Mouse (Mus musculus): ENCODE results near the gene Col6a1.
A peak's percentile ranks its signal among the peaks of the same experiment; 100 is the strongest.

Gene Col6a1

DNA sequence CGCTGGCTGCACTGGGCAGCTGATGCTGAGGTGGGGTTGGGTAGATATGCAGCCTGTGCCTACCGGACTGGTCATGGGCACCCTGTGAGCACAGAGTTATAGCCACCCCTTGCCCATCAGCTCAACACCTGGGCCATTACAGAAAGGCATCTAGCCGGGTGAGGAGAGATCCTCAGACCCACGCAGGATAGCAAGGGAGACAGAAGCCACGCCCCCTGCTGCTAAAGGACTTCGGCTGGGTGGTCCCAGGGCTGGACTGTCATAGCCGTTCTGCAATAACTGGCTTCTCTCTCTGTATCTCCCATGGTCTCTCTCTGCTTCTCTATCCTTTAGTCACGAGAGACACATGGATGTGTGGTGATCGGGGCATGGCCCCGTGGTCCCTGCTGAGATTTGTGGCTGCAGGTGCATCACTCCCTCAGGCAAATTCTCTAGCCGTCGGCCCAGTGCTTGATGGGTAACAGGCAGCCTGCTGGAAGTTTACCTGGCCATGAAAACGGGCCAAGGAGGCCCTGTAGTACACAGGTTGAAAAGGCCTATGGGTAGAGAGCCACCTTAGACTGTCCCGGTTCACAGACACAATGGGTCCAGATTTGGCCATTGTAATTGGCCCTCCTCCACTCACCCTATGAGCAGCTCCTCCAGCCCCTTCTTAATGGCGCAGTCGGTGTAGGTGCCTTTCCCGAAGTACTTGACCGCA is 3.1 kb downstream of the Col6a1 start:
- DNase-seq = no peak

DNA sequence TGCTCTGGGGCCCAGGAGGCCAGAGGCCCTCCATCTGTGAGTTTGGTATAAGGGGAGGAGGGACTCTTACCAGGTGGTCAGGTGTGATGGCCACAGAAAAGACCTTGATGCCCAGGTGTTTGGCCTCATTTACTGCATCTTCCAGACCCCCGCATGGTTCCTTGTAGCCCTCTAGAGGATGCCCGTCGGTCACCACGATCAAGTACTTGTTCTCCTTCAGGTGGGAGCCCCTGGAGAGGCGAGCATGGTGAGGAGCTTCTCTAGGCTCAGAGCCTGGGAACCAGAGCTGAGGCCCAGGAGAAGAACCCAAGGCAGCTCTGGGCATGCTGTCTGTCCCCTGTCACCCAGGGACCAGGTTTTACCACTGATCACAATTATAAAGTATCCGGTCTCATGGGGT is 4.2 kb downstream of the Col6a1 start:
- DNase-seq = no peak

DNA sequence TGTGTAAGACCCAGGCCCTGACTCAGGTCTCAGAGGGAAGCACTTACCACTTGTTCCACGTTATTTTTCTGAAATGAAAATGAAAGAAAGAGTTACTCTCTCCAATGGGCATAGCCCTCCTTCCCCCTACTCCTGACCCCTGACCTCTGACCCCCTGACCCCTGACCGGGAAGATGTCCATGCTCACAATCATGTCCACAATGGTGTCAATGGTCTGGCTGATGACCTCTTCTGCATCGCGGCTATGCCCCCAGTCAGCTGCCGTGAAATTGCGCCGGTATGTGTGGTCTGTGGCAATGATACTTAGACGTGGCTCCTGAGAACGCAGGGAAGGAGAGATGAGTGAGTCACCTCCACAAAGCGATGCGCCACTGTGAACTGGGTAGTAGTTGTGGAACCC is 4.8 kb downstream of the Col6a1 start:
- no peak for DNase-seq

DNA sequence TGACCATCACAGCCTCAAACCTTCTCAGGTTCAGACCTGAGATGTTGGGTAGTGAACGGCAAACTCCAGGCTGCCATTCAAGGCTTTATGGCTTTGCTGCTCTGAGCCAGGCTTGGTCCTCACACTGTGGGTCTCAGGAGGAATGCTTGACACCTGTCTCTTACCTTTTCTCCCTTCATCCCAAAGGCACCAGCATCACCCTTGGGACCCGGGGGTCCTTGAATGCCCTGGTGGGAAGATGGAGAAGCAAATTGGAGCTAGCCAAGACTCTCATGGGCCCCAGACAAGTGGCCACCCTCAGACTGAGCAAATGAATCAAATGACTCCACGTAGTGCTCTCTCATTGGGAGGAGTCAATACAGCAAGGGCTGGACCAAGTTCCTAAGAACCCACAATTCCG is 8.3 kb downstream of the Col6a1 start:
- no peak for DNase-seq

GRCm38 (mm10) chr10:76717026-76717425 is 8.9 kb downstream of the Col6a1 start:
- no peak for DNase-seq

DNA sequence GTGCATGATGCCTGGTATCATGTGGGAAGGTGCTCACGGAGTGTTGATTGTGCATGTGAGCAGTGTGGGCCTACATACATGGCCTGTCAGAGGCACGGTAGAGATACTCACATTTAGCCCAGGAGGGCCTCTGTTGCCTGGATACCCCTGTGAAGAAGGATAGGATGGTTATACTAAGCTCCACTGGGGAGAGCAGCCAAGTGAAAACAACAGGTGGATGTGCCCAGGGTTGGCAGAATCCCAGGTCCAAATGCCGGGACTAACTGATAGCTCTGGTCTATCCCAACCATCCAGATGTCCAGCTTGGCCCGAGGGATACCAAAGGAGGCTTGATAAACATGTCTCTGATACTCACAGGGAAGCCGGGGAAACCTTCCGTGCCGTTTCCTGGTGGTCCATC is 11.7 kb downstream of the Col6a1 start:
- DNase-seq = peak; percentile 48 to 56

GRCm38 (mm10) chr10:76712500-76712899 is 13.5 kb downstream of the Col6a1 start:
- DNase-seq = no peak

- no peak for DNase-seq
These were observed 14.6 kb downstream of the Col6a1 start for GRCm38 (mm10) chr10:76711331-76711730.

DNA sequence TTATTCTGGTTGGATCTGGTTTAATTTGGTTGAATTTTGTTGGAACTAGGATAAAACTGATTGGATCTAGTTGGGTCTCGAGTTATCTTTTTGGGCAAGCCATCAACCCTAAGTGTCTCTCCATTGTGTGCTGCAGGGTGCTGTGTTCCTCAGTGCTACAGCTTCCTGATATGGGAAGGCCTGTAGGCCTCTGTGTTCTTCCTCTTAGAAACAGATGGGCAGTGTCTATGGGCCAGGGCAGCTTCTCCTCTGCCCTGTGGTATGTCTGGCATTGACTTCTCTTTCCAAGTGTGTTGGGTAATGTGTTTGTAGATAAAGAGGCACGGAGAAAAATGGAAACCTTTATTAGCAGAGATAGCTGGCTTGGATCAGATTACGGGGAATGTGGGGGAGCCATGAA is 17.5 kb downstream of the Col6a1 start:
- DNase-seq = no peak

- DNase-seq = no peak
These were observed 18.4 kb downstream of the Col6a1 start for GRCm38 (mm10) chr10:76707584-76707983.

DNA sequence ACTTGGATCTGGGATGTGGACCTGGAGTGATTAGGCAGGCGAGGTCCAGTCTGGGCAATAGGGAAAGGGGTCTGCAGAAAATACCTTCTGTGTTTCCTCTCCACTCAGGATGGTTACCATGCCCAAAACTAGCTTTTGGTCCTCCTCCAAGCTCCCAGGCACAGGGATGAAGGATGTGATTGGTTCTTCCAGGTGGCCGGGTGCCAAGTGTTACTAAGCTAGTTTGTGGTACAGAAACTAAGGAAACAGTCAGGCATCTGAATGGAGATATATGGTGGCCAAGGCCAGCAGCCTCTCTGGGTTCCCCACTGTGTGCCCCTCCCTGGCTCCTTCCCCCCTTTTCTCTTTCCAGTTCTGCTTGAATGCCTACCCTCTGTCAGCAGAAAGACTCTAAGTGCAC is 19.0 kb downstream of the Col6a1 start:
- peak; percentile 36 to 41 for DNase-seq

- no peak for DNase-seq
These were observed 21.6 kb downstream of the Col6a1 start for GRCm38 (mm10) chr10:76704358-76704757.

DNA sequence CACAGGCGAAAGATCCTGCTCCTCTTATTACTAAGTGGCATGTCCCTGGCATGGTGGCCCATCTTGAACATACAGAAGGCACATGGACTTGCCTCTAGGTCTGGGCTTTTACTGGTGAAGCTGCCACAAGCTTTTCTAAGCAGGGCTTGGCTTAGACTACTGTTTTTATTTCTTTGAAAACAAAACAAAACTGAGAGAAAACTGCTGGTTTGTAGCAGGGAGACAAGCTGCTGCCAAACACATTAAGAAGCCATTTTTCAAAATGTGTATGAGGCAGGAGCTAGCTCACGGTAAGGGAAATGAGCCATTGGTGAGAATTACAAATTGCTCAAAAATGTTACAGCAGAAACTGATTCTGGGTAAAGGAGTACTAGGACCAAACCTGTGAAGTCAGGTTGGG is 24.5 kb downstream of the Col6a1 start:
- DNase-seq = no peak

GRCm38 (mm10) chr10:76699816-76700215 is 26.2 kb downstream of the Col6a1 start:
- DNase-seq = no peak

- no peak for DNase-seq
These were observed 30.6 kb downstream of the Col6a1 start for GRCm38 (mm10) chr10:76695283-76695885.

- DNase-seq = no peak
These were observed 31.2 kb downstream of the Col6a1 start for GRCm38 (mm10) chr10:76694765-76695164.

DNA sequence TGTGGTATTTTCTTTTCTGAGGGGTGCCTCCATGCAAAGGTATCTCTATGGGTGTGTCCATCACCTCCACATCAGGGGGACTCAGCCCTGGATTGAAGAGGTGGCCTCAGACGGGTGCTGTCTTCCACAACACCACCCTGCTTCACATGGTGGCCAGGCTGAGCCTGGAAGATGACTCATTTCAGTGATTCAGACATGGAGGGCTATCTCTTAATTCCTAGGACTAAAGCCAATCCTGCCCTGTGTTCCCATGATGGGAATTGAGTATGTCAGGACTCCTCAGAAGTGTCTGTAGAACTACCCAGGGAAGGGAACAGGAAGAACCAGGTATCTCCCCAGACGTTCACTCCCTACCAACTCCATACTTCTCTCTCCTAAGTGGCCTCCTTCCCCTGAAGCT is 32.5 kb downstream of the Col6a1 start:
- no peak for DNase-seq

DNA sequence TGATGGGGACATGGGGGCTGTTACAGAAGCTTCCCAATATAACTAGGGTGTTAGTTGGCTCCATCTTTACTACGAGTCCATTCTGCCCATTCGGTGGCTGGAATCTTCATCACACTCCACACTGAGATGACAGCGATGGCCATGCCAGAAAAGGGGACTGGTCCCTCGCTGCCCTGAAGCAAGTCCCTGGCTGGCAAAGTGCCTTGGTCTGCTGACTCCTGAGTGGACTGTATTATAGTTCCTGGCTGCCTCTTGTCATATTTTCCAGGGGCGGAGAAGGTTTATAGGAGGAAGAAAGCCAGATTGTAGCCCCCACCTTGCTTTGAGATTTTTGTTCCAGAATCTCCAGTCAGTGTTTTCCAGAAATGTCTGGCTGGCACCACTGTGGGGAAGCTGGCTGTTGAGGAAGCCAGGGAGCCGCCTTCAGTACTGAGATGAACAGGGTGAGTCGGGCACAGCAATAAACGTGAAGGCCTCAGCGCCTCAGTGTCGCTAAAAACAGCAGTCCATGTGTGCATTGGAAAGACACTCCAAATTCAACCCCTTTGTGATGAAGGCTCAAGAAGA is 40.4 kb downstream of the Col6a1 start:
- DNase-seq = peak; percentile 38 to 45

DNA sequence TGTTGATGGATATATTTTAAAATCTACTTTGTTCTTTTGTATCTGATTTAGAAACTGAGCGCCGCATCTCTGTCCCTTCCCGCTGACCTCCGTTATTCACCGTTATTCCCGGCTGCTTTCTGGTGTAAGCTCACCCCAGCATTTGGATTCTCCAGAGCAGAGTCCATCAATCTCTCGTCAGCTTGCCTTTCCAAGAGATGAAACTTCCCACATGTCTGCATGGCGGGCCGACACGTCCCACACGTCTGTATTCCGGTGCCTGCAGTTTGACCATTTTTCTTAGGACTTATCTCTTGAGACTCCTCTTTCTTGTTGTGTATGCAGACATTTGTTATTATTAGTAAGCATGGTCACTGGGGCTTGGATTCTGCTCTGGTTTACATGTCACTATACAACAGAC is 42.0 kb downstream of the Col6a1 start:
- DNase-seq = no peak

GRCm38 (mm10) chr10:76683461-76683860 is 42.5 kb downstream of the Col6a1 start:
- no peak for DNase-seq

- peak in 1 of 2 experiments; percentile 11 for DNase-seq
These were observed 44.1 kb downstream of the Col6a1 start for GRCm38 (mm10) chr10:76681882-76682281.

DNA sequence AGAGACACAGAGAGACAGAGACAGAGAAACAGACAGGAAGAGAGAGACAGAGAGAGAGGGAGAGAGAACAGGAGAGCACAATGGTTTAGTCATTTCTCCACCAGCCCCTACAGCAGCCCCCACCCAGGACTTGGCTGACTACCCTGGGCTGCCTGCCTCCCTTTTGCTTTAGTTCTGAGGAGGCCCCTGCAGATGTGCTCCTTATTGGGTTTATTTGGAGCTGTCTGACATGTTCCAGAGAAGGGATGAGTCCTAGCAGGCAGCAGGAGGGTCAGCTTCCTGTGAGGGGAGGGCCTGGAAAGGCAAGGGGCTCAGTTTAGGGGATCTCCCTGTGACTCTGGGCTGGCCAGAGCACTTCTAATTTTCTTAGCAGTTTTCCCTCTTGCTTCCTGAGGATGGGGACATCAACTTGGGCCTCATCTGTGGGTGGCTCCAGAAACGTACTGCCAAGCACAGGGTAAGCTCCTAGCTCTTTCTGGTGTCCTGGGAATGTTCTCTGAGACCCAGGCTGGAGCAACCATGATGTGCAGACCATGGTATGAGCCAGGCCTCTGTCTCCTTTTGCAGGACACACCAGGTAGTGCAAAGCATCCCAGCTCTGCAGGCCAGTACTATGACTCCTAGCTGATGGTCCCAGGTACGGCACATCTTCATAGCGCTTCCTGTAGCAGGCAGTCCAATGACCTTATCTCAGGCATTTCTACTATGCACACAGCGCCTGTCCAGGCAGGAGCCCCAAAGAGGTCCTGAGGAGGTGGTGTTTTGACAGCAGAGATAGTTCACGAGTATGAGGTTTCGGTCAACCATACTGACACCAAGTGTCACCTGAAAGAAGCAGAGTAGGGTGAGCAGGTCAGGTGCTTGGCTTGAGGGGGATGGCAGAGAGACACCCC is 45.0 kb downstream of the Col6a1 start:
- no peak for DNase-seq

GRCm38 (mm10) chr10:76678122-76678521 is 47.8 kb downstream of the Col6a1 start:
- DNase-seq = peak; percentile 37
